Mouse (Mus musculus): Measurements from ENCODE around the gene Lhx8. TPM values are rescaled to one million over a fixed set of nuclear protein-coding genes. Genes with fewer than 3 reads are reported as not detected.

The Lhx8 gene
- polyA plus RNA-seq, 1 experiment from 2014 or later, result not detected

DNA sequence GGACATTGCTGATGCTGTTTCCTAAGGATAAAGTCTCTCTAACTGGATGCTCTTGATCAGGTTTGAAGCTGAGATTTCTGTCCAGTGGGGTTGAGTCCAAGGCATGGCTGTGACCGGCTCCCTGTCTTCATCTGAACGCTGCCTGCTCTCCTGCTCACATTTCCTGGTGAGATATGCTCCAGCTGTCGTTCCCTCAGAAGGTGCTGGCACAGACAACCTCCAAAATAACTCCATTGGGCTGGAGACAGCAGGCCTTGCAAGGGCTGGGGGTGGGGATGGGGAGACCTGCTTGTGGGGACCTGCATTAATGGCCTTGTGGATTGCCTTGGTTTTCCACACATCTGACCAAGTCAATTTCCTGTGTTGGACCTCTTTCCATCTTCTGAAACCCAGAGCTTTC lies 46.2 kb downstream of the Lhx8 start:
- WGBS, result 88% methylated on average over 3 of the region's 3 CpGs
- ATAC-seq (ENCODE audit: low read depth), result no peak
- no peaks in the 10 kb centered on the region for H3K27me3 ChIP-seq (ENCODE audit: control insufficient read depth, insufficient read depth, low read length)
- H3K9me3 ChIP-seq (ENCODE audit: control insufficient read depth, low read length), result no peaks in the 10 kb centered on the region
- H3K4me1 ChIP-seq (ENCODE audit: control insufficient read depth, insufficient read depth, low read length), result no peaks in the 10 kb centered on the region
- H3K9ac ChIP-seq (replicated peaks; ENCODE audit: low read depth, low read length), result no peak overlapping the region
- H3K4me2 ChIP-seq (ENCODE audit: low read depth, low read length), result no peak overlapping the region
- no peak overlapping the region for H3K27ac ChIP-seq (ENCODE audit: low read depth, low read length)
- H3K4me3 ChIP-seq (ENCODE audit: low read depth, low read length), result no peak overlapping the region
- H3K36me3 ChIP-seq (ENCODE audit: control insufficient read depth, insufficient read depth, low read length), result no peaks in the 10 kb centered on the region

DNA sequence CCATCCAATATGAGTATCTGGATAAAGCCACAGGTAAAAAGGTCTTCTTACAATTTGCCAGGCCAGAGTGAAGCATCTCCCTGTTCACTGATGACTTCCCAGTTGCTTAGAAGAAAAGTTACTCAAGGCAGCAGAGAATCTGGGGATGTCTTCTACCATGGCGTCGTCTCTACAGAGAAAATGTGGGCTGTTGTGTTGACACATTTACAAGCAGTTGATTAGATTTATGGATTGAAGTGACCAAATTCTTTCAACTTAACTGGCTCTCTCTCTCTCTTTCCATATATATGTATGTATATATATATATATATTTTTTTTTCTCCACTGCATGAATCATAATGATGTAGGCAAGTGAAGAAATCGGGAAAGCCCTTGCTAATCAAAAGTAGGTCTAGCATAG lies 55.8 kb downstream of the Lhx8 start:
- H3K27ac ChIP-seq (ENCODE audit: low read depth, low read length), result no peak overlapping the region
- no peak overlapping the region for H3K4me2 ChIP-seq (ENCODE audit: low read depth, low read length)
- WGBS, result 72% methylated on average over 3 of the region's 3 CpGs
- H3K9ac ChIP-seq (replicated peaks; ENCODE audit: low read depth, low read length), result no peak overlapping the region
- H3K4me1 ChIP-seq (ENCODE audit: control insufficient read depth, insufficient read depth, low read length), result no peaks in the 10 kb centered on the region
- H3K9me3 ChIP-seq (ENCODE audit: control insufficient read depth, low read length), result no peaks in the 10 kb centered on the region
- no peak overlapping the region for H3K4me3 ChIP-seq (ENCODE audit: low read depth, low read length)
- no peaks in the 10 kb centered on the region for H3K36me3 ChIP-seq (ENCODE audit: control insufficient read depth, insufficient read depth, low read length)
- H3K27me3 ChIP-seq (ENCODE audit: control insufficient read depth, insufficient read depth, low read length), result no peaks in the 10 kb centered on the region
- ATAC-seq (ENCODE audit: low read depth), result no peak

DNA sequence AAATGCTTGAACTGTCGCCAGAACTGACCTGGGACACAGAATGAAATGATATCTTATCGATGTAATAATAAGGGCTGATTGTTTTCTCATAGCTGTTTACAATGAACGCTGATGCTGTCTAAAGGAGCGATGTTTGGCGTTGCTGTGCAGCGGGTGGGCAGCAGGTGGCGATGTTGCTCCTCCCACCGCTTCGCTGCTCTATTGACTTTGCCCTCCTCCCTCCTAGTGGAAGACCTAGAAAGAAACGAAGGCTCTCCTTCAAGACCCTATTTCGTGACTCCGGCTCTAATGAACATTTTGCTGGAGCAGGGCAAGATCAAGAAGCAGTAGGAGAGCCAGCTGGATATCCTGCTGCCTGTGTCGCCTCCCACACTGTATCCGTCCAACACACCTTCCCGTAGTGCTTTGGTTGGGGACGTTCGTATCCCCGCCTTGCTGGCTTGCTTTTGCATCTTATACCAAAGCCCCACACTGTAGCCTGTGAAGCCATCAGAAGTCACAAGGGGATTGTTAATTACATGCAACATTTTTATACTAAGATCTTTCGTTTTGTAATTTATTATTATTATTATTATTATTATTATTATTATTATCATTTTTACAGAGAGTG lies 60.6 kb downstream of the Lhx8 start:
- peak overlapping the region; percentile 39 for H3K4me2 ChIP-seq (ENCODE audit: low read depth, low read length)
- no peaks in the 10 kb centered on the region for H3K27me3 ChIP-seq (ENCODE audit: control insufficient read depth, insufficient read depth, low read length)
- H3K4me3 ChIP-seq (ENCODE audit: low read depth, low read length), result peak overlapping the region; percentile 1; the same call in 1 of the 2 replicates
- 10% methylated on average over 19 of the region's 19 CpGs for WGBS
- peak overlapping the region; percentile 13; the same call in 1 of the 2 replicates for H3K9ac ChIP-seq (replicated peaks; ENCODE audit: low read depth, low read length)
- peak; percentile 91 for ATAC-seq (ENCODE audit: low read depth)
- H3K36me3 ChIP-seq (ENCODE audit: control insufficient read depth, insufficient read depth, low read length), result no peaks in the 10 kb centered on the region
- no peaks in the 10 kb centered on the region for H3K4me1 ChIP-seq (ENCODE audit: control insufficient read depth, insufficient read depth, low read length)
- H3K9me3 ChIP-seq (ENCODE audit: control insufficient read depth, low read length), result no peaks in the 10 kb centered on the region
- no peak overlapping the region for H3K27ac ChIP-seq (ENCODE audit: low read depth, low read length)

DNA sequence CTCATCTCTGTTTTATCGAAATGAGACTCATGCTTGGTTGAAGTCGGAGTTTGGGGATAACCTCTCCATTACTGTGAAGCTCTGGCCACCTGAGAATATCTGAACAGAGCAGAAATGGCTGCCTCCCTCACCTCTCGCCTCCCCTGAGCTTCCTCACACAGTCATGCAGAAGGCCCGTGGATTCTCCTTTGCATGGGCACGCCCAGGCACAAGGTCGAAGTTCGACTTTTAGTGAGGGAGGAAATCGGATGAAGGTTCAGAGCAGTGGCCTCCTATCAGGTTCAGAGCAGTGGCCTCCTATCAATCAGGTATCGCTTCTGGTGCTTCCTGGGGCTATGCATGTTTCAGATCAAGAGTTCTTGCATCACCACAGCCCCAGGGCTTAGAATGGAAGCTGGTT lies 62.1 kb downstream of the Lhx8 start:
- Histone ChIP-seq H3K4me1 (ENCODE audit: control insufficient read depth, insufficient read depth, low read length) (no peaks in the 10 kb centered on the region), H3K9me3 (ENCODE audit: control insufficient read depth, low read length) (no peaks in the 10 kb centered on the region), H3K4me3 (ENCODE audit: low read depth, low read length) (no peak overlapping the region), H3K27me3 (ENCODE audit: control insufficient read depth, insufficient read depth, low read length) (no peaks in the 10 kb centered on the region), H3K36me3 (ENCODE audit: control insufficient read depth, insufficient read depth, low read length) (no peaks in the 10 kb centered on the region), H3K9ac (replicated peaks; ENCODE audit: low read depth, low read length) (no peak overlapping the region), H3K4me2 (ENCODE audit: low read depth, low read length) (no peak overlapping the region), H3K27ac (ENCODE audit: low read depth, low read length) (no peak overlapping the region)
- WGBS, result 81% methylated on average over 9 of the region's 9 CpGs
- ATAC-seq (ENCODE audit: low read depth), result no peak

DNA sequence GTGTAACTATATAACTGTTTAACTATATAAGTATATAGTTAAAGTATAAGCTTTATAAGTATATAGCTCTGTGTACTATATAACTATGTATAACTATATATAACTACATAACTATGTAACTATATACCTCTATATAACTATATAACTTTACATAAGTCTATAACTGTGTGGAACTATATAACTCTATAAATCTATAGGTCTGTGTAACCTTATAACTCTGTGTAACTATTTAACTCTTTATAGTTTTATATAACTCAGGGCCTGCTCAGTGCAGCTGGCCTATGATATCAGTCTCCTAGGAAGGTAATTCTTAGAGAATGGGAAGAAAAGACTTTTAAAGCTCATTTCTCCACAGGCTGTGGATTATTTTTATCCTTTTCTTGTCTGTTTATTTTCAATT lies 73.1 kb downstream of the Lhx8 start:
- no peaks in the 10 kb centered on the region for H3K4me1 ChIP-seq (ENCODE audit: control insufficient read depth, insufficient read depth, low read length)
- H3K9me3 ChIP-seq (ENCODE audit: control insufficient read depth, low read length), result no peaks in the 10 kb centered on the region
- no peak for ATAC-seq (ENCODE audit: low read depth)
- H3K4me2 ChIP-seq (ENCODE audit: low read depth, low read length), result no peak overlapping the region
- H3K9ac ChIP-seq (replicated peaks; ENCODE audit: low read depth, low read length), result no peak overlapping the region
- no peaks in the 10 kb centered on the region for H3K27me3 ChIP-seq (ENCODE audit: control insufficient read depth, insufficient read depth, low read length)
- no peak overlapping the region for H3K4me3 ChIP-seq (ENCODE audit: low read depth, low read length)
- no peak overlapping the region for H3K27ac ChIP-seq (ENCODE audit: low read depth, low read length)
- no peaks in the 10 kb centered on the region for H3K36me3 ChIP-seq (ENCODE audit: control insufficient read depth, insufficient read depth, low read length)
